Mouse (Mus musculus): ENCODE data around the gene Gipc2.
"Not testable (repeated sequence)": the region's sequence is repeated elsewhere in the genome, so short reads cannot be mapped to it uniquely, and the experiment has no call there.

Gipc2 gene

DNA sequence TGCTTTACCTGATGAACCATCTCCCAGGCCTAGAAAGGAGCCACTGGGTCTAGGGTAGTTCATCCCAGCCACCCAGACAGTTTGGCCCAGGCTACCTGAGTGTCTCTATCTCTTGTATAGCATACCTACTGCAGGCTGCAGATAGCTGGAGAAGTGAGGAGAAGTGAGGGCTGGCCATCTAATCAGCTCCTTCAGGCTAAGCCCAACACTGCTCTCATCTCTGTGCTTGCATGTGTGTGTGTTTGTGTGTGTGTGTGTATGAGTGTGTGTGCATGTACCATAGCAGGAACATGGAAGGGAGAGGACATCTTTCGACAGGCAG lies 13.6 kb downstream of the Gipc2 start:
- DNase-seq = no peak

DNA sequence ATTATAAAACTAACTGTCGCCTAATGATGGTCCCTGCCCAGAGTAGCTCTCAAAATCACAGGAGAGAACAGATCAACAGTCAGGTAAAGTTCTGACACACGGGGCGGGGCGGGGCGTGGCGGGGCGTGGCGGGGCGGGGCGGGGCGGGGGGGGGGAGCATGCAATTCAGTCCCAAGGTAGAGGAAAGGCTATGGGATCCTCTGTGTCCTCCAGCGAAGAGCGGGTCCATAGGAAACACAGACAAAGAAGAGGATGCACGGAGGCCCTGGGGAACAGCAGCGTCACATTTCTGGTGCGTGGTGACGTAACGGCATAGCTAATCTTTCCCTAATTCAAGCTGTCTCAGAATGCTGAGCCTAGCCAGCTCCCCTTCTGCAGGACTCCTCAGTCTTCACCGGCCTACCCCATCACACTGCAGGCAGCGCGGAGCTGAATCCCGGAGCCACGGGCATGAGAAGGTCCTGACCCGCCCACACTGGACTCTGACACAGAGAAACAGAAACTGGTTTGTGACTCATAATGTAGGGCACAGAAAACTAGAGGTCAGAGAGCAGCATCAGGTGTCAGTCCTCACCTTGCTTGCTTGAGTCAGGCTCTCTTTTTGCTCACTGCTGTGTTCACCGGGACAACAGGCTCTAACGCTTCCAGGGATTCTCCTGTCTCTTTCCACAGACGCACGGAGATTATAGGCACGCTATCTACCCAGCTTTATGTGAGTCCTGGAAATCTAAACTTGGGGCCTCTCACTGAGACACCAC lies 14.1 kb downstream of the Gipc2 start:
- DNase-seq = no peak

DNA sequence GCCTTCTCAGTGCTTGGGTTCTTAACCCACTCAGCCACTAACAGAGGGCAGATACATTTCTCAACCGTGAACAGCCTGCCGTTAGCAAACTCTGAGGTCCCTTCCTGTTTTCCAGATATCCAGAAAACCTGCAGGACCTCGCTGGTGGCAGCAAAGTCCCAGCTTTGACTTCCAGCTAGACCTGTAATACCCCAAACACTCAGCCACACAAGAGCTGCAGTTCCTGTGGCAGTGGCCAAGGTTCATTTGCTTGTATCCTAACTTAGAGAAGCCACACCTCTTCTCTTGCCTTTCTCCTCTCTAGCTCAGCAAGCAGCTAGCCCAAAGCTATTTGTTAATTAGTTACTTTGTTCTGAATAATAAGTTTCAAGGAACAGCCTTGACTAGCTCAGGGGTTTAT lies 16.2 kb downstream of the Gipc2 start:
- no peak for DNase-seq

DNA sequence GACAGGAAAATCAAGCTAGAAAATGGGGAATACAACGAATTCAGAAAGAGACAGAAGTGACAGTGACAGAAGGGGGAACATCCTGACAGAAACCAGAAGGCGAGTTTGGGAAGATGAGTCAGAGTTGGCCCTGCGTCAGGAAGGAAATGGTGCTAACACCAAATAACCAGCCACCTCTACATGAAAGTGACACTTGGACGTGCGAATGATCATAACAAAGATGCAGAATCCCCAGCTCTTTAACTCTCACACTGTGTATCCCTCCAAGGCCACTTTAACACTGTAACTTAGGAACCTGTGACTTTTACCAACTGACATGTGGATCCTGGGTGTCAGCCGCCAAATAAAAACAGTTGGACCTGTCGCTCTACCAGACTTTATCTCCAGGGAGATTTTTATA lies 16.6 kb downstream of the Gipc2 start:
- DNase-seq = no peak

DNA sequence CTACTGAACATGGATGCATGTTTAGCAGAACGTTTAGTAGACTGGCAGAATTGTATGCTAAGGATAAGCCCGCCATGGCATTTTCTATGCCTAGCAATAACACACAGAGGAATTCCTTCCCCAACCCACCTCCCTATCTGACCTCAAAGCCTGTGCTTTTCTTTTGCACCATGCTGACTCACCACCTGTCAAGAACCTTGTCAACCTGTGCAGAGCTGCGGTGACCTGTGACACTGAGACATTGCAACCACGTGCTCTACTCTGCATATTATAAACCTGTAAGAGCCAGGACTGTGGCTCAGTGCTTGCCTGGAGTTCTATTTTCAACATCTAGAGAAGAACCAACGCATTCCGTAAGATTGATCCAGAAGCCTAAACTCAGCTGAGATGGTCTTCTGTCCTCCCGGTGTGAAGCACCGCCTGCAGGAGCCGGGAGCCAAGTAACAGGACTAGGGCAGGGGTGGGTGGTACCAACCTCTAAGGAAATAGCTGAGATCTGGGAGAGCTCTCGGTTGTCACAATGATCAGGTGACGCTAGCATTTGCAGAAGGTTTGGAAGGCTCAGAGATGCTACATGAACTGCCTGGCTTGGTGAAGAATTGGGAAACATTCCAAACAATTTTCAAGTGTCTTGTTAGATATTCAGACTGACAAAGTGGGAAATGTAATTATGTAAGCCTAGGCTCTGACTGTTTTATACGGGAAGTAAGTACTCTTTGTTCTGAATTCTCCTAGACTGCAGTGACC lies 18.8 kb downstream of the Gipc2 start:
- DNase-seq = peak; percentile 56

DNA sequence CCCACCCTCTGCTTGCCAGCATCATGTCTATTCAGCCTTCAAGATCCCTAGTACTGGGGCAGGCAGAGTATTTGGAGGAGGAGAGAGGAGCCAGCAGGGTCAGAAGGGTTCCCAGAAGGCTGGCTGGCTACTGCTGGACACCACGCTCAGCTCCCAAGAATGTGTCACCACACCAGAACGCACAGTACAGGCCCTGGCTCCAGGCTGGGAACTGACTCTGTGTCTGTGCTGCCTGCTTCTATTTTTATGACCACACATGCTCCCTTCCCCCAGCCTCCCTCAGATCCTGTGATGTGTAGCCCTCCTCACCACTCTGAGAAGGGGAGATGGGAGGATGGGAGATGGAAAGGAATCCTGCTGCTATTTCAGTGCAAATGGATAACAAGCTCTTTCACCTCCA lies 20.8 kb downstream of the Gipc2 start:
- peak; percentile 42 for DNase-seq

DNA sequence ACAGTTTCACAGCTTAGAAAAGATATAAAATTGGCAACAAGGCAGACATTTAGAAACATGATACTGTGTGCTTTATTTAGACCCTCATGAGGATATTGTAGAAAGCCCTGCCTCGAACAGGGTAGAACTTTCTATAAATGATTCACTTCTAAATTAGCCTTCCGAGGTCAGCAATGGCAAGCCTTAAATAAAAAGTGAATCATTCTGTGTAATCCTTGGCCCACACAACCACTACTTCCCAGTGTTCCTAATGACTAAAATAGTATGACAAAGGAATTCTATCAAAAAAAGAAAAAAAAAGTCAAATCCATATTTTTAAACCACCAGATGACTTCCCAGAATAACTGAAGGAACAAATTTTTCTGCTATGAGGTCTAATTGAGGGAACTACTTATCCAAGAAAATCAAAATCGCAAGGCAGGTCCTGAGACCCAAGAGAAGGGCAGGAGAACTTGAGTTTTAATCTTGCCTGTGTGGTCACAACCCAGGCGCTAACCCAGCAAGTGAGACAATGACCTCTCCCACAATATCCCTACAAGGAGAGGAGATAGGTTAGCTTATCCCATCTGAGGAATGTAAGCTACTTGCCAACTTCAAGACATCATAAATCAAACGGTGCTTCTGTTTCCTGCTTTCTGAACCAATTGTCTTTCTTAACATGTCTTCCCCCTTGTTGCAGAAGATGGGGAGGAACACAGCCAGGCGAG lies 22.9 kb downstream of the Gipc2 start:
- no peak for DNase-seq

DNA sequence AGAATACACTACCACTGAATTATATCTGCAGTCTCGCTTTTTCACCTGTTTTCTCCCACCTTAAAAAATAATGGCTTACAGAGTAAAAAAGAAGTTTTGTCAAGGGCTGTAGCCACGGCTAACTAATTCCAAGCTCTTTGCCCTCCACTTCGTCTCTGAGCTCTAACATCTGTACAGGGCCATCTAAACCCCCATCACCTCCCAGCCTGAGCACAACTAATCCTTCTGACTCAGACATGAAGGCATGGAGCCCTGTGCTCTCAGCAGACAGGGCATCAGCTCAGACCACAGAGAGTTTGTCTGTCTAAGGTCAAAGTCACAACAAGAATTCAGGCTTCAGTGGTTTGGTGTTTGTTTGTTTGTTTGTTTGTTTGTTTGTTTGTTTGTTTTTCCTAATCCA lies 23.9 kb downstream of the Gipc2 start:
- DNase-seq = no peak

DNA sequence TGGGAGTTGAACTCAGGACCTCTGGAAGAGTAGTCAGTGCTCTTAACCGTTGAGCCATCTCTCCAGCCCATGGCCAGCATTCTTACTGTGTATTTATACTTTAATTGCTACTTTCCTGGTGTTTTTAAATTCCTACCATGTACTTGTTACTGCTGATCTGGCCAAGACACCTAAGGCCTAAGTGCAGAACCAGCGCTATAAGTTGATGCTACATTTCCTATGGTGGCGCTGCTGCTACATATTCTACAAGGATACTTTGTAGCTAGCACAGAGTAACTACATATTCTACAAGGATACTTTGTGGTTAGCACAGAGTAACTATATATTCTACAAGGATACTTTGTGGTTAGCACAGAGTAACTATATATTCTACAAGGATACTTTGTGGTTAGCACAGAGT lies 26.7 kb downstream of the Gipc2 start:
- DNase-seq = not testable (repeated sequence)

DNA sequence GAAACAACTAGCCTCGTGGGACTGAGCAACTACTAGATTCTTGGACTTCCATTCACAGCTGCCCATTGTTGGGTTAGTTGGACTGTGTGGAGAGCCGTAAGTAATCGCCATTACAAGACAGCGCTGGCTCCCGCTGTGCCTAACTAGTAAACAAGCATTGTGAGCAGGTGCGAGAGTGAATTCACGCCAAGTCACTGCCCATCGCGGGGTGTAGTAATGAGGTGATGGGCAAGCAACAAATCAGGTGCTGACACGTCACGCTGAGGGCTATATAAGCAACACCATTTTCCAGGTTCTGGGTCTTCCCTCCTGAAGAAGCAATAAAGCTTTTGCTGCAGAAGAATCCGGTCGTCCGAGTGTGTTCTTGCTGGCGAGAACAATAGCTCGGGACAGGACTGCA lies 29.9 kb downstream of the Gipc2 start:
- not testable (repeated sequence) for DNase-seq

DNA sequence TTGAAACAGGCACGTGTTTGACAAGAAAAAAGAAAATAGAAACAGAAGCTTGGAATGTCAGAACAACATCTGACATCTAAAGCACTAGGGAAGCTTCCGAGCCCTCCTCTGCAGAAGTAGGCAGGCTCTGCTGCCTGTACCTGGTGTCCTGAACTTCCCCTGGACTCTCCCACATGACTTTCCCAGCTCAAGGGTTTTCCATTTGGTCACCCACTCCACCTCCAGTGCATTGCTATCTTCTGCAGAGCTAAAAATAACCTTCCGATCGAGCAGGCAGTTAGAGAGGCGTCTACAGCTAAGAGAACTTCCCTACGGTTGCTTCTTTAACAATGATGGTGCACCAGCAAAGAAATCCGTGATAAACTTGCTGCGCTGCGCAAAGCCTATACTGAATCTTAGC lies 32.4 kb downstream of the Gipc2 start:
- DNase-seq = no peak

DNA sequence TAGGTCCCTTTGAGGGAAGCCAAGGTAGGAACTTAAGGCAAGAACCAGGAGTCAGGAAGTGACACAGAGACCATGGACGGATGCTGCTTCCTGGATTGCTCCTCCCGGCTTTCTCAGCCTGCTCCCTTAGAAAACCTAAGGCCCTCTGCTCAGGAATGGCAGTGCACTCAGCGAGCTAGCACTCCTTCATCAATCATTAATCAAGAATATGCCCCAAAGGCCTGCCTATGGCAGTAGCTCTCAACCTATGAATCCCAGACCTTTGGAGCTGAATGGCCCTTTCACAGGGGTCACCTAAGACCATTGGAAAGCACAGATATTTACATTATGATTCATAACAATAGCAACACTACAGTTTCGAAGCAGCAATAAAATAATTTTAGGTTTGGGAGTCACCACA lies 35.1 kb downstream of the Gipc2 start:
- no peak for DNase-seq

DNA sequence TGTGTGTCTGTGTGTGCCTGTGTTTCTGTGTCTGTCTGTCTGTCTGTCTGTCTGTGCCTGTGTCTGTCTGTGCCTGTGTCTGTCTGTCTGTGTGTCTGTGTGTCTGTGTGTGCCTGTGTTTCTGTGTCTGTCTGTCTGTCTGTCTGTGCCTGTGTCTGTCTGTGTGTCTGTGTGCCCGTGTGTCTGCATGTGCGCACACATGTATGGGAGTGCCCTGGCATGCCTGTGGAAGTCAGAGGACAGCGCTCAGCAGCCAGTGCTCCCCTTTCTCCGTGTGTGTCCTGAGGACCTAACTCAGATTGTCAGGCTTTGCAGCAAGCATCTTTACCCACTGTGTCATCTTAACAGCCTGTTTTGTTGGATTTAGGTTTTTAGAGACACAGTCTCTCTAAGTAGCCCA lies 36.6 kb downstream of the Gipc2 start:
- DNase-seq = not testable (repeated sequence)

DNA sequence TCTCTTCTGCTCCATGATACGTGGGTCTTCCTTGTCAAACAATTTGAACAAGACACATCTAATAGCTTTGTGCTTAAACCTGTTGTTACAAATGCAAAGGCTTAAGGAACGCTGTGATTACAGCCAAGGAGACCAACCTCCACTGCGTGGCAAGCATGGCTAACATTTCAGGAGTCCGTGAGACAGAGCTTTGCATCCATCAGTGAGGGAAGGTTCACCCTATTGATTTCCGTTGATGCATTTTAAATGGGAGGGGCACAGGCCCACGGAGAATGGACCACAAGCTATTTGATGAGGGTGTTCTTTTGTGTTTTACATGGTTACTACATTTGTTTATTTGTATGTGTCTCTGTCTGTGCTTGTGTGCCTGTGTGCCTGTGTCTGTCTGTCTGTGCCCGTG lies 37.4 kb downstream of the Gipc2 start:
- DNase-seq = no peak

DNA sequence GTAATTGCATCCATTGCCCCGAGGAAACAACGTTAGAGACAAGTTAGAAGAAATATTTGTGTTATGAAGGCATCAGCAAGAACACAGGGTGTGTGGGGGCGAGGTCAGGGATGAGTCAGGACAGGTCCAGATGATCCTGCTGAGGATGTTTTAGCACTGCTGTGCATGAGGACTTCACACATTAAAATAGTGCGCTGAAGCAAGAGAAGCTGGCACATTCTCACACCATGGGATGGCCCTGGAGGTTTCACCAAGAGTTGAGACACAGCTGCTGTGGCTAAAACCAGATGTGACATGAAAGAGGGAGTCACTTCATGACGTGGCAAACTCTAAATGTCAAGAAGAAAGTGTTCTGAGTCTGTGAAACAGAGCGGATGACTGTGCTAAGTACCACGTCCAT lies 38.9 kb downstream of the Gipc2 start:
- no peak for DNase-seq

DNA sequence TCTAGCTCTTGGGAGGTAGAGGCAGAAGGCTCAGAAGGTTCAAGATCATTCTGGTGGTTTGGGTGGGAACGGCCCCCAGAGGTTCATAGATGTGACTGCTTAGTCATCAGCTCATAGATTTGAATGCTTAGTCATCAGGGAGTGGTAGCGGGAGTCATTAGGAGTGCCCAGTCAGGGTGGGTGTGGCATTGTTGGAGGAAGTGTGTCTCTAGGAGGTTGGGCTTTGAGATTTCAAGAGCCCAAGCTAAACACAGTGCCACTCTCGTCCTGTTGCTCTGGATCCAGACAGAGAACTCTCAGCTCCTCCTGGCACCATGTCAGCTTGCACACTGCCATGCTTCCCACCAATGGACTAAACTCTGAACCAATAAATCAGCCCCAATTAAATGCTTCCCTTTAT lies 43.3 kb downstream of the Gipc2 start:
- no peak for DNase-seq

DNA sequence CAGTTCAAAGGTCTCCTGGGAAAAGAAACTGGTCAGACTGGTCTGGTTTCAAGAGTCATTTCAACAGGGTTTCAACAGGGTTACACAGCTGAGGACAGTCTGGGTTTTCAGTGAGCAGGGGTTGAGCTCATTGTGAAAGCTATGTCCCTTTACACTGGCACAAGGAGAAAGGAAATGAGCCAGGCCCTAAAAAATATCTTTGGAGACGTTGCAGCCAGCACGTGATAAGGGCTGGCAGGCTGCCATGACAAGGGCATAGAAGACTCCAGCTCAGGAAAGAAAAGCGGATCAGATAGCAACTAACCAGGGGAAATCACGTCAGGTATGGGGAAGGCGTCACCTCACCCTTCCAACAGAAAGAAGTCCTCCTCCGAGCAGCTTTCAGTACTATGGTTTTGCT lies 43.9 kb downstream of the Gipc2 start:
- DNase-seq = no peak

DNA sequence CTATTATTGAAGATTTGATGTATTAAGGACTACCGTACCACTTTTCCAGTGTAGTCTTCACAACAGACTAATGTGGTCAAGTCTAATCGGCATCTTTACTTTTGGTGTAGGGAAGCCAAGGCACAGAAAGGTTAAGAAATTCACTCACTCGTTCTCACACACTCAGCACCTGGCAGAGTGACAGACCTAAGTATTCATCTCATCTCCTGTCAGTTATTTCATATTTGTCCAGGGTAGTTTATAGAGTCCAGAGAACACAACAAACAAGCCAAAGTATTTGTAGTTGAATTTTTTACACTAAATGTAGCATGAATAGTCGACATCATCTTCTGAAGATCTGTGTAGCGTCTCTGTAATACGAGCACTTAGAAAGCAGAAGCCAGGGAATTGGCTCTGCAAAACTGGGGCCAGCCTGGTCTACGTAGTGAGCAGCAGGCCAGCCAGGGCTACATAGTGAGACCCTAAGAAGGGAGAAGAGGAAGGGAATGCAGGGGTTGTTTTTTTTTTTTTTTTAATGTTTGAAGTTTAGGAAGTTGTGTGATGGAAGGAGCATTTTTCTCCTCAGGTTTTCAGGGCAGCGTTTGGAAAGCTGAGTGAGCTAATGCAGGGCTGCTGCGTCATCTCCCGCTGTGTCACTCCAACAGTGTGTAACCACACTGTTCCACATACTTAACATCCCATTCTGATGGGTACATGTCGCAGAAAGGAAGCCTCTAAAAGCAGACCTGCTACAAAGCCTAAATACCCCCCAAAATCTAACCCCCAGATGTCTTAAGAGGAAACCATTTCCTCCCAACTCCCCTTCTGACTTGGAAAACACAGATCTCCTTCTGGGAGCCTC lies 44.6 kb downstream of the Gipc2 start:
- DNase-seq = no peak

DNA sequence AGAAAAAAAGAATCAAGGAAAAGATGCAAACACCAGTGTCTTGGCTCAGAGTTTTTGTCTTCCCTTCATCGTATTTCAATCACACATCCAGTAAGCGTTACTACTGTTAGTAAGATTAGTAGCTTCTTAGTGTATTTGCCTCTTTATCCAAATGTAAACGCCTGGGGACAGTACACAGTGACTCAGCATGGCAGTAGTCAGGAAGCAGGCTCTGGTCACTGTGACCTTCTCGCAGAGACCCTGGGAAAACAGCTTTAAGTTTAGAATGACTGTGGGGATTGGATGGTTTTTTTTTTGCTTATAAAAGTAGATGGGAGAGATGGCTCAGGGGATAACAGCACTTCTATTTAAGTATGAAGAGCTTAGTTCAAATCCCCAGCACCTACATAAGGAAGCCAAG lies 46.0 kb downstream of the Gipc2 start:
- no peak for DNase-seq

DNA sequence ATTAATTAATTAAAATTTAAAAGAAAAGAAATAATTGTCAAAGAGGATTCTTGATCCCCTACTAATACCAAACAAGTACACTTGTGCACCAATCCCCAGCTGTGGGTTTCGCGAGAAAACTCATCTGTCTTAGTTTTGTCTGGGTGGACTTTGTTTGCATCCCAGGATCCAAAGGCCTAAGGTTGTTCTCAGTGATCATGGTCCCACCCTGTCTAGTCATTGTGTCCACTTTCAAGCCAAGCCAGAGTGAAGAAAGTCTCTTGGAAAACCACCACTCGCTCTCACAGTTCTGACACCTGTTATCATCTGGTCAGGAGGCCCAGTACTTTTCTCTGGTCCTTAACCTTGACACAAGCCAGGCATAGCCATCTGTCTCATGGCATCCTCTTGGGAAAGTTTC lies 48.1 kb downstream of the Gipc2 start:
- no peak for DNase-seq

DNA sequence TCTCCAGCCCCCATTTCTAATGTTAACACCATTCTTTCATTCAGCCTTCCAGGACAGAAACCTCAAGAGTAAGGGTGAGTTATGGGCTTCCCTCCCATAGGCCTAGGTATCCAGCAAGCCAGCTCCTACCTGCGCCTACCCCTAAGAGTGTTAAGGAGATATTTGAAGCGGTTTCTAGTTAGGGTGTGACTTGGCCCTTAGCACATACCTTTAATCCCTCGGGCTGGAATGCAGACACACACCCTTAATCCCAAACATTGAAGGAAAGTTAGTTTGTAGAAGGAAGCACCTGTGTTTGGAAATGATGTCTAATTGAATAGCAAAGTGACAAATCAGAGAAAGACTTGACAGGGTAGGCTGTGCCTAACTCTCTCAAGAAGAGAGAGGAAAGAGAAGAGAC lies 49.9 kb downstream of the Gipc2 start:
- no peak for DNase-seq

DNA sequence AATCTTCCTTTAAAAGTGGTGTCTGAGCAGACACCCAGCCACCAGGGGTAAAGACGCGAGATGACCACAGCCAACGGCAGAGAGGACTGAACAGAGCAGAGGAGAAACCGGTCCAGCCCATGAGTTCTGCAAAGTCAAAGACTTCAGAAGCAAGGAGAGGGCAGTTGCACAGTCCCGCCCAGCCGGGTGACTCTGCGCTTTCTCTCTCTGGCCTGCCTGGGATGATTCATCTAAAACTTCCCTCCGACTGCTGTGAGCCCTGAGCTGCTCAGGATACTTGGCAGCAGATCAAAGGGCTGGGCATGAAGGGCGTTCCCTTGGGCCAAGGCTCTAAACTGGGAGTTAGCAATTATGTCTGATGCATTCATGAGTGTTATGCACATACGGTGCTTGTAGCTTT lies 51.2 kb downstream of the Gipc2 start:
- DNase-seq = no peak

DNA sequence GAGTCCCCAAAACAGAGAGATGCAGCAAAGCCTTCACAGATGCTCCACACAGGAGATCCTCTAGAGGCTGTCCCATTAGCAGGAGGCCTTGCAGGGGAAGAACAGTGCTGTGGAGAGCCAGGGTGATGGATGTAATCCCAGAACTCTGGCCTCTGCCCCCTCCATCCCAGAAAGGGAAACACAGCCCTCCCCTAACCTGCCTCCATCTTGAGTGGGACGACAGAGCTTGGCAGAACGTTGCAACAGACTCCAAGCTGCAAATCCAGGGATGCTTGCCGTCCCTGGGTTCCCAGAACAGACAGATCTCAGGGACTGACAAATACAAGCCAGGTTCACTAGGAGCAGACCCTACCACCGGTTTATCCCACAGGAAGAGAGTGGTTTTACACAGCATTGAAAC lies 51.8 kb downstream of the Gipc2 start:
- DNase-seq = no peak

All from cerebellum, adult 9-10 months (tissue).